Mouse (Mus musculus) megakaryocyte progenitor cell, adult 5-6 weeks (primary cell): Measurements from ENCODE around the gene Anapc15. TPM values are rescaled to one million over a fixed set of nuclear protein-coding genes. Genes with fewer than 3 reads are reported as not detected.
A peak's percentile ranks its signal among the peaks of the same experiment; 100 is the strongest.

Source experiments
- ATAC-seq: replicated peaks from 2 replicates; pipeline ENCODE4 v1.8.0; 2016; ENCODE audit warnings: mild to moderate bottlenecking, moderate TSS enrichment, inconsistent platforms; ENCODE audit not compliant: poor library complexity
- total RNA-seq, 2 experiments: library from RNA; stranded (forward) in 1 of 2; stranded (reverse) in 1 of 2; fragments of 157-497, 149-512 nt in 1 of 2; fragments of 200-1000 nt in 1 of 2; gene quantifications; 2 replicates each; pipeline versions ENCODE4 v1.2.3 to v1.2.4; 2015 to 2017

Gene Anapc15
- total RNA-seq (2015) (56.2 and 70.6 TPM in 2 replicates), total RNA-seq (2017) (98.6 and 132 TPM in 2 replicates)

GRCm38 (mm10) chr7:101863415-101863814, at the start of gene Anapc15:
TSS of gene Anapc15 (plus strand) at chr7:101863715.
- no peak for ATAC-seq

GRCm38 (mm10) chr7:101817861-101818401, 45.6 kb upstream of the Anapc15 start, which contains the start of gene Phox2a:
TSS of gene Phox2a (plus strand) at chr7:101818313.
- no peak for ATAC-seq

DNA sequence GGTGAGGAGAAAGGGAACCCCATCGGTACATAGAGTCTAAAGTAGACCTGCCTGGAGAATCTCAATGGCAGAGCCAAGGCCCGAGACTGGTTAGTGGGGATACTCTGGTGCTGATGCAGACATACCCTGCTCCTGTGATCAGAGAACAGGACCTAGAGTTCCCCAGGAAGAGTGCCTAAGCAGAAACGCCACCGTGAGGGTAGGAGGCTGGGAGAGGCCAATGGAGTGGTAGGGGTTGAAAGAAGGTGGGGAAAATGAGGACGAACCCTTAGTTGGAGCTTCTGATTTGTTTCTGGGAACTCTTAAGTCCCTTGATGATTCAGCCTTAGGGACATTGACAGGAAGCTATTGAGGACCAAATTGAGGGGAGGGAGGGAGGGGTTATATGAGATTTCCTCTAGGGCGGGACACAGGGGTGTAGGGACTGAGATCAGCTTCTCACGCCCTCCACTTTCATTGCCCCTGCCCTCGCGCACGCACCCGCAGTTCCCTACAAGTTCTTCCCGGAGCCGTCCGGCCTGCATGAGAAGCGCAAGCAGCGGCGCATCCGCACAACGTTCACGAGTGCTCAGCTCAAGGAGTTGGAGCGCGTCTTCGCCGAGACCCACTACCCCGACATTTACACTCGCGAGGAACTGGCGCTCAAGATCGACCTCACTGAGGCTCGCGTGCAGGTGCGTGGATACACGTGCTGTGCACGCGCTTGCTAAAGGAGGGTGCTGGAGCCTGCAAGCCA, 43.1 kb upstream of the Anapc15 start:
- no peak for ATAC-seq

- ATAC-seq = peak; percentile 50
Observed at GRCm38 (mm10) chr7:101821571-101822501, 41.7 kb upstream of the Anapc15 start.

DNA sequence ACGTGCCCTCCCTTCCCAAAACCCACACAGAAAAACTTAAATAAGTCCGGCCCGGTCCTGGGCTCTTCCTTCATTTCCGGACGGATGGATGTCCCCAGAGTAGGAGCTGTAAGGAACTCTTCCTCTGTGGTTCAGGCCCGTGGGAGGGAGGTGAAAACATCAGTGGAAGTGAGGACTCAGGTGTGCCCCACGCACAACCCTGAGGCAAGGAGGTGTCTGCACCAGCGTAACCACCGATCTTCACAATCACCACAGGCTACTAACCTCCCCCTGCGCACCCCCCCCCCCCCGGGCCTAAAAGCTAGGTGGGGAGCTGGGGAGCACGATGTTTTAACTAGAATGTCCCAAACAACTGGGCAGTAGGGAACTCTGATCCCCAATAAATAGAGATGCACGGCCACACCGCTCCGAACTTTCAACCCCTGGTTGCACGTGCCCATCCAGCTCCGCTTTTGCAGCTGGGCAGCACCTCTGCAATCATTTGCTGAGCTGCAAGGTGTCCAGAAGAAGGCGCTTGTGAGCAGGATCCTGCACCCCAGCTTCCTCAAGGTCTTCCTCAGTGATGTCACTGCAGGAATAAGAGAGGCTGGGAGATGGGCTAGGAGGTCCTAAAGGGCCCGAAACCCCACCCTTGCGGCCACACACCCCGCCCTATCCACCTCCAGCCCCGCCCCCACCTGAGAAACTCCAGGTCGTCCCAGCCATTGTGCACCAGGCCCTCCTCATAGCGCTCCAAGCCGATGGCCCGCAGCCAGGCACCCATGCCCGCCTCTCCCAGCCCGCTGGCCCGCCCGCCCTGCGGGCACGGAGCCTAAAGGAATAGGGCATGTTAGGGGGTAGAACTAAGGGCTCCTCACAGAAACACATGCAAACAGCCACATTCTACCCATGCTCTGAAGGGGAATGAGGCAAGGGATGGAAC, 40.4 kb upstream of the Anapc15 start:
- peak; percentile 52; the same call in 1 of the 2 replicates for ATAC-seq

- ATAC-seq = no peak
Observed at GRCm38 (mm10) chr7:101823758-101824630, 39.5 kb upstream of the Anapc15 start.

DNA sequence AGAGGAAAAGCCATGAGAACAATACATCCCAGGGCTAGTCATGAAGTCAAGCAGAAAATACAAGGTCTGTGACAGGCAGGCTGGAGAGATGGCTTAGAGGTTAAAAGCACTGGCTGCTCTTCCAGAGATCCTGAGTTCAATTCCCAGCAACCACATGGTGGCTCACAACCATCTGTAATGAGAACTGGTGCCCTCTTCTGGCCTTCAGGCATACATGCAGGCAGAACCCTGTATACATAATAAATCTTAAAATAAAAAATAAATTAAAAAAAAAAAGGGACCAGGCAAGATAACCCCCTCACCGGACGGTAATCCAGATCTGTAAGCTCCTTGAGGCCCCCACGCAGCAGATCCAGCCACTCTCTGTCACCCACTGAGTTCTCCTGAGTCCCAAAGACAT, 33.1 kb upstream of the Anapc15 start:
- no peak for ATAC-seq

GRCm38 (mm10) chr7:101831437-101831836, 32.1 kb upstream of the Anapc15 start:
- ATAC-seq = no peak

DNA sequence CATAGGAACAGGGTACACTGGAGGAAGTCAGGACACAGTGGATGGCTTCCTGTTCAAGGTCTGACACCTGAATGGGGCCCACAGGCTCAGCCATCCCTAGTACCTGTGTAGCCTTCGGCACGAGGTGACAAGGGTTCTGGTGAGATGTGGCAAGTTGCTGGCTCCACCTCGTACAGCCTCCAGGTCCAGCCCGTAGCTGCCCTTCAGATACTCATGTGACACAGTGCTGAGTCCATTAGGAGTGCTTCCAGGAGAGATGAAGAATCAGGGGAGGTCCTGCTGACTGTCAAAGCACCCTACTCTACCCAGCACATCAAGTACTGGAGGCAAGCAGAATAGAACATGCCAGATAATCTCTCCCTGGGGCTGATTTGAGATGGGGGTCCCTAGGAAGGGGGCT, 31.1 kb upstream of the Anapc15 start:
- no peak for ATAC-seq

DNA sequence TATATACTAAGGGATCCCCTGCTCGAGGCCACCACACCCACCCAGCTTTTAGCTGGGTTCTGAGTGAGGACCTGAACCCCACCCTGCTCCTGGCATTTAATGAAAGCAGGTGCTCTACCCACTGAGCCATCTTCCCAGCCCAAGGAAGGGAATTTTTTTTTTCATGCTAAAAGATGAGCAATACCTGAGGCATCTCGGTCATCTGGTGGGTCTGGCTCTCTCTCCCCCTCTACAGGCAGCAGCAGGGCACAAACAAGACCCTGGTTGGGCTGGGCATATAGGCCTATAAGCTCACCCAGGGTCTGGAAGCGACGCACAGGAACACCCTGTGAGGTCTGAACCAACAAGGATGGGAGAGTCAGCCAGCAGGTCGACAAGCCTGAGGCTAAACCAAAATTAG, 30.2 kb upstream of the Anapc15 start:
- no peak for ATAC-seq

DNA sequence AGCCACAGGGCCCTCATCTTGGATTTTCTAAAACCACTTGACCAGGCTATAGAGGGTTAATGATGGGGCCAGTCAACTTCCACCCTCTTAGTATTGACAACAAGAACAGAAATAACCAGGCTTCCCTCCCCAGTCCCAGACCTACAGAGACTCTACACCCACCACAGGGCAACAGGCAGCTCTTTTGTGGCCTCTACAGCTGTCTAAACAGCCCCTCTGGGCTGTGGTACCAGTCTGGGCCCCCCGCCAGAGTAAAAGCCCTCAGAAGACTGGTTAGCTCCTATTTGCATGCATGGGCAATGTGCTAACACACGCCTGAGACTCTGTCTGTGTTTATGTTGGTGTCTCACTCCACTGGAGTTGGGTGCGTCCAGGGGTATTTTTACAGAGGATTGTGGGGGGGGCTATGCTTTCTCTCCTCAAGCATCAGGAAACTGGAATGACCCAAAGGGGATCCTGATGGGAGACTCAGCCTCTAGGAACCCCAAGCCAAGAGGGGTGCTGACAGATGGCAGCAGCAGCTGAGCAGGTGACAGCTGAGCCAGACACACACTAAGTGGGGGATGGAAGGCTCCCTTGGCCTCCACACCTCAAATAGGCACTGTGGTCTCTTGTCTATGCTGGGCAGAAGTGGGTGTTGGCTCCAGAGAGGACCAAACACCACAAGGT, 29.5 kb upstream of the Anapc15 start:
- ATAC-seq = no peak

DNA sequence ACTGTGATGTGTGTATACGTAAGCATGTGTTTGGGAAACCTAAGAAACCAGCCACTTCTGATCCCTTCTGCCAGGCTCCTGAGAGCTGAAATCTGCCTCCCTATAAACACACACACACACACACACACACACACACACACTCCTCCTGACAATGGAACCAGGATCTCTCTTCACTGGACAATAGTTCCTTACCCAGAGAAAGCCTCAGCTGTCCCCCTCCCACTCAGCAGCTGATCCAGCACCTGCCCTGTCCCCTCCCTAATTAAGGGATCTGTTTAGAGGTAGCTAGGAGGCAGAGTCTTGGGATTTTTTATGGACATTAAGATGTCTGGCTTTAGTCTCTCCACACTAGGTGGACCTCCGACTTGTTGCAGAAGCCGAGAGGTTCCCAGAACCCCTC, 28.6 kb upstream of the Anapc15 start:
- ATAC-seq = no peak

DNA sequence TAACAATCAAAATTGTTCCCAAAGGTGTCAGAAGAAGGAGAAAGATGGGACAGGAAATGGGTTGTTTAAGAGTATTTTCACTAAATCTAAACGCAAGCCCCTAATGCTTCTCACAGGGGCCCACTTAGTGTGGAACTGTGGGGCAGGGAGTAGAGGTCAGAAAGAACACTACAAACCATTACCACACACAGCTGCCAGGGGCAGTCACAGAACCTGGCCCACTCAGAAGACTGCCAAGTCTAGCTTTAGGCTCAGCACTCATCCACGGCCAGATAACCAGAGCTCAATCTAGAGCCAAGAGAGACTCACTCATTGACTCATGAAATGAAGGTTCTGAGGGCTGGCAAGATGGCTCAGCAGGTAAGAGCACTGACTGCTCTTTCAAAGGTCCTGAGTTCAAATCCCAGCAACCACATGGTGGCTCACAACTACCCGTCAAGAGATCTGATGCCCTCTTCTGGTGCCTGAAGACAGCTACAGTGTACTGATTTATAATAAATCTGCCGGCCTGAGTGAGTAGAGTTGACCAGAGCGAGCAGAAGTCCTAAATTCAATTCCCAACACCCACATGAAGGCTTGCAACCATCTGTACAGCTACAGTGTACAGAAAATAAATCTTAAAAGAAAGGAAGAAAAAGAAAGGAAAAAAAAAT, 27.9 kb upstream of the Anapc15 start:
- no peak for ATAC-seq

- ATAC-seq = peak; percentile 51
Observed at GRCm38 (mm10) chr7:101836271-101837153, 27.0 kb upstream of the Anapc15 start.

DNA sequence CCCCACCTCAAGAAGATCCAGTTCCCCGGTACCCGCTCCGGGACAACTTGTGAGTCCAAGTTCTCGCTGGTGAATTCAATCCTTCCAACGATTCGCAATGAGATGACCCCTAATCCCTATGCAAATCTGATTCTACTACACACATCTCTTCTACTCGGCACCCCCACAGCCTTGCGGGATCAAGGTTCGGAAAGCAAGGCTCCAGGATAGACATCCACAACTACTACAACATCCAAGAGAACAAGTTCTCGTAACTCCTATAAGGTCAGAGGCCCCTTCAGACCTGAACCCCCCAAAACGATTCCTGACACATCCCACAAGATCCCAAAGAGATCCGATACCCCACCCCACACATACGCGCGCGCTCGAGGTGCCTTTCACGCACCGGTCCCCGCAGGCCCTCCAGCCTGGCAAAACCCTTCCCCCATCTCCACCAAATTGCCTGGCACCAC, 26.3 kb upstream of the Anapc15 start:
- no peak for ATAC-seq

DNA sequence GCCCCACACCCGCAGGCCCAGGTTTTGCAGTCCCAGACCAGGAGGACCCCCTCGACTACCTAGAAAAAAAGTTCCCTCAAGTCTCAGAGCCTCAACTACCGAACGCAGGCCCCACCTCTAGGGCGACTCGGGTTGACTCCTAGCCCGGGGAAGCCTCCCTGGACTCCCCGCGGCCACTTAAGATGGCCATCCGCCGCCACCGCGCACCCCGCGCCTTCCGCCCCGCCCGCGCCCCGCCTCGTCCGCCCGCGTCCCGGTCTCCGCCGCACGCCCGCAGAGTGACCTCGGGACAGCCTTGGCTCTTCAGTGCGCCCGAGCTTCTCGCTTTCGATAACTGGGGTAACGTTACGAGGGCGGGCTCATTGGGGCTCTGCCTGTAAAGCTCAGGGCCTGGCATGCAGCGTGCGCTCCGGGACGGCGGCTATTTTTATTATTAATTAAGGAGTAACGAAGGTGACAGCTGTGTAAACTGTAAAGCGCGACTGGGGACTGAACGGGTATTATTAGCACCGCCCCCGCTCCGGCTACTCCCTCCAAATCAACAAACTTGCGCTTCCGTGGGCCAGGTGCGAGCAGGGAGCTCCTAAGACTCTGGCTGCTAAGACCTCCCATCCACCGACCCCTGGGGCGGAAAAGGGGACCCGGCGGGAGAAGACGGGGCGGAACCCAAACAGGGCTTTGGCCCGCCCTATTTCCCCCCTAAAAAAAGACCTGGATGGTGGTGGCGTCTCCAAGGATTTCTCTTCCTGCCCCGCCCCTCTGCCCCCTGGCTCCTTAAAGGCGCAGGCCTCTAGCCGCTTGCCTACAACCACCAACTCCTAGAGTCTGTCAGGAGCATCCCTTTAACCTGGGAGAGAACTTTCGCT, 25.7 kb upstream of the Anapc15 start, which contains the start of gene Inppl1:
Inppl1 (minus strand) TSS at position 624 of the 866 bp plus-strand sequence.
- peak; percentile 35 for ATAC-seq
